Mouse (Mus musculus): ENCODE measurements around the gene Ssc4d. TPM values are rescaled to one million over a fixed set of nuclear protein-coding genes. Genes with fewer than 3 reads are reported as not detected.

Ssc4d gene
- polyA plus RNA-seq, 1 experiment from 2014 or later: 1.4 TPM

- no peaks in the 10 kb centered on the region for H3K9me3 ChIP-seq (ENCODE audit: control insufficient read depth, low read length)
- no peaks in the 10 kb centered on the region for H3K36me3 ChIP-seq (ENCODE audit: control insufficient read depth, insufficient read depth, low read length)
- H3K4me1 ChIP-seq (ENCODE audit: control insufficient read depth, insufficient read depth, low read length): no peaks in the 10 kb centered on the region
- no peak overlapping the region for H3K4me3 ChIP-seq (ENCODE audit: low read depth, low read length)
- WGBS: 54% methylated on average over 6 of the region's 6 CpGs
- no peak overlapping the region for H3K4me2 ChIP-seq (ENCODE audit: low read depth, low read length)
- no peak overlapping the region for H3K9ac ChIP-seq (replicated peaks; ENCODE audit: low read depth, low read length)
- ATAC-seq (ENCODE audit: low read depth): no peak
- no peaks in the 10 kb centered on the region for H3K27me3 ChIP-seq (ENCODE audit: control insufficient read depth, insufficient read depth, low read length)
- no peak overlapping the region for H3K27ac ChIP-seq (ENCODE audit: low read depth, low read length)
Measured at GRCm38 (mm10) chr5:135984546-135985044, 10.3 kb upstream of the Ssc4d start.

GRCm38 (mm10) chr5:135982398-135982797 is 8.1 kb upstream of the Ssc4d start:
- no peak overlapping the region for H3K9ac ChIP-seq (replicated peaks; ENCODE audit: low read depth, low read length)
- H3K27me3 ChIP-seq (ENCODE audit: control insufficient read depth, insufficient read depth, low read length): no peaks in the 10 kb centered on the region
- no peak overlapping the region for H3K27ac ChIP-seq (ENCODE audit: low read depth, low read length)
- no peaks in the 10 kb centered on the region for H3K36me3 ChIP-seq (ENCODE audit: control insufficient read depth, insufficient read depth, low read length)
- H3K4me1 ChIP-seq (ENCODE audit: control insufficient read depth, insufficient read depth, low read length): no peaks in the 10 kb centered on the region
- H3K9me3 ChIP-seq (ENCODE audit: control insufficient read depth, low read length): no peaks in the 10 kb centered on the region
- ATAC-seq (ENCODE audit: low read depth): no peak
- H3K4me3 ChIP-seq (ENCODE audit: low read depth, low read length): no peak overlapping the region
- 39% methylated on average over 6 of the region's 6 CpGs for WGBS
- H3K4me2 ChIP-seq (ENCODE audit: low read depth, low read length): no peak overlapping the region

- H3K9ac ChIP-seq (replicated peaks; ENCODE audit: low read depth, low read length): no peak within 1 kb of the TSS
- H3K4me3 ChIP-seq (ENCODE audit: low read depth, low read length): no peak within 1 kb of the TSS
- ATAC-seq (ENCODE audit: low read depth): no peak
- no peaks in the 10 kb centered on the region for H3K9me3 ChIP-seq (ENCODE audit: control insufficient read depth, low read length)
- whole genome bisulfite sequencing: 64% methylated on average over 8 of the region's 8 CpGs
- no peaks in the 10 kb centered on the region for H3K27me3 ChIP-seq (ENCODE audit: control insufficient read depth, insufficient read depth, low read length)
- no peaks in the 10 kb centered on the region for H3K4me1 ChIP-seq (ENCODE audit: control insufficient read depth, insufficient read depth, low read length)
- no peak within 1 kb of the TSS for H3K4me2 ChIP-seq (ENCODE audit: low read depth, low read length)
- no peaks in the 10 kb centered on the region for H3K36me3 ChIP-seq (ENCODE audit: control insufficient read depth, insufficient read depth, low read length)
- no peak within 1 kb of the TSS for H3K27ac ChIP-seq (ENCODE audit: low read depth, low read length)
Measured at GRCm38 (mm10) chr5:135979904-135980303, 5.6 kb upstream of the Ssc4d start, which contains the start of gene Zp3. Zp3 (plus strand) TSS chr5:135980099.

DNA sequence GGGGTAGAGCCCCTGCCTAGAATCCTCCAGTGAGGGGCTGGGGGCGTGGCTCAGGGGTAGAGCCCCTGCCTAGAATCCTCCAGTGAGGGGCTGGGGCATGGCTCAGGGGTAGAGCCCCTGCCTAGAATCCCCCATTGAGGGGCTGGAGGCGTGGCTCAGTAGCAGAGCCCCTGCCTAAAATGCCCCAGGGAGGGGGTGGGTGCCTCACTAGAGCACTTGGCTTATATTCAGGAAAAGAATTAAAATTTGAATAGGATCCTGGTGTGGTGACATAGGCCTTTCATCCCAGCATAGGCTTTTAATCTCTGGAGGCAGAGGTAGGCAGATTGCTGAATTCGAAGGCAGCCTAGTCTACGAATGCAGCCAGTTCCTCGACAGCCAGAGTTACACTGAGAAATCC is 5.0 kb upstream of the Ssc4d start:
- ATAC-seq (ENCODE audit: low read depth): no peak
- WGBS: 82% methylated on average over 5 of the region's 5 CpGs
- Histone ChIP-seq H3K4me2 (ENCODE audit: low read depth, low read length) (no peak overlapping the region), H3K9me3 (ENCODE audit: control insufficient read depth, low read length) (no peaks in the 10 kb centered on the region), H3K27ac (ENCODE audit: low read depth, low read length) (no peak overlapping the region), H3K9ac (replicated peaks; ENCODE audit: low read depth, low read length) (no peak overlapping the region), H3K36me3 (ENCODE audit: control insufficient read depth, insufficient read depth, low read length) (no peaks in the 10 kb centered on the region), H3K4me1 (ENCODE audit: control insufficient read depth, insufficient read depth, low read length) (no peaks in the 10 kb centered on the region), H3K27me3 (ENCODE audit: control insufficient read depth, insufficient read depth, low read length) (no peaks in the 10 kb centered on the region), H3K4me3 (ENCODE audit: low read depth, low read length) (no peak overlapping the region)

GRCm38 (mm10) chr5:135975893-135976668 is 1.8 kb upstream of the Ssc4d start:
- H3K36me3 ChIP-seq (ENCODE audit: control insufficient read depth, insufficient read depth, low read length): no peaks in the 10 kb centered on the region
- no peak for ATAC-seq (ENCODE audit: low read depth)
- no peak overlapping the region for H3K9ac ChIP-seq (replicated peaks; ENCODE audit: low read depth, low read length)
- H3K27ac ChIP-seq (ENCODE audit: low read depth, low read length): no peak overlapping the region
- no peaks in the 10 kb centered on the region for H3K4me1 ChIP-seq (ENCODE audit: control insufficient read depth, insufficient read depth, low read length)
- no peak overlapping the region for H3K4me3 ChIP-seq (ENCODE audit: low read depth, low read length)
- no peaks in the 10 kb centered on the region for H3K9me3 ChIP-seq (ENCODE audit: control insufficient read depth, low read length)
- H3K4me2 ChIP-seq (ENCODE audit: low read depth, low read length): no peak overlapping the region
- no peaks in the 10 kb centered on the region for H3K27me3 ChIP-seq (ENCODE audit: control insufficient read depth, insufficient read depth, low read length)
- WGBS: 96% methylated on average over 8 of the region's 8 CpGs

GRCm38 (mm10) chr5:135971876-135972275 is 2.5 kb downstream of the Ssc4d start:
- H3K4me2 ChIP-seq (ENCODE audit: low read depth, low read length): no peak overlapping the region
- 91% methylated on average over 7 of the region's 7 CpGs for WGBS
- H3K27me3 ChIP-seq (ENCODE audit: control insufficient read depth, insufficient read depth, low read length): no peaks in the 10 kb centered on the region
- no peaks in the 10 kb centered on the region for H3K36me3 ChIP-seq (ENCODE audit: control insufficient read depth, insufficient read depth, low read length)
- no peaks in the 10 kb centered on the region for H3K9me3 ChIP-seq (ENCODE audit: control insufficient read depth, low read length)
- no peak overlapping the region for H3K27ac ChIP-seq (ENCODE audit: low read depth, low read length)
- no peaks in the 10 kb centered on the region for H3K4me1 ChIP-seq (ENCODE audit: control insufficient read depth, insufficient read depth, low read length)
- no peak overlapping the region for H3K9ac ChIP-seq (replicated peaks; ENCODE audit: low read depth, low read length)
- ATAC-seq (ENCODE audit: low read depth): no peak
- no peak overlapping the region for H3K4me3 ChIP-seq (ENCODE audit: low read depth, low read length)

GRCm38 (mm10) chr5:135970247-135970646 is 4.1 kb downstream of the Ssc4d start:
- no peak overlapping the region for H3K9ac ChIP-seq (replicated peaks; ENCODE audit: low read depth, low read length)
- no peaks in the 10 kb centered on the region for H3K27me3 ChIP-seq (ENCODE audit: control insufficient read depth, insufficient read depth, low read length)
- H3K4me2 ChIP-seq (ENCODE audit: low read depth, low read length): no peak overlapping the region
- no peaks in the 10 kb centered on the region for H3K4me1 ChIP-seq (ENCODE audit: control insufficient read depth, insufficient read depth, low read length)
- WGBS: 76% methylated on average over 6 of the region's 6 CpGs
- no peak overlapping the region for H3K4me3 ChIP-seq (ENCODE audit: low read depth, low read length)
- H3K27ac ChIP-seq (ENCODE audit: low read depth, low read length): no peak overlapping the region
- ATAC-seq (ENCODE audit: low read depth): no peak
- H3K9me3 ChIP-seq (ENCODE audit: control insufficient read depth, low read length): no peaks in the 10 kb centered on the region
- H3K36me3 ChIP-seq (ENCODE audit: control insufficient read depth, insufficient read depth, low read length): no peaks in the 10 kb centered on the region

DNA sequence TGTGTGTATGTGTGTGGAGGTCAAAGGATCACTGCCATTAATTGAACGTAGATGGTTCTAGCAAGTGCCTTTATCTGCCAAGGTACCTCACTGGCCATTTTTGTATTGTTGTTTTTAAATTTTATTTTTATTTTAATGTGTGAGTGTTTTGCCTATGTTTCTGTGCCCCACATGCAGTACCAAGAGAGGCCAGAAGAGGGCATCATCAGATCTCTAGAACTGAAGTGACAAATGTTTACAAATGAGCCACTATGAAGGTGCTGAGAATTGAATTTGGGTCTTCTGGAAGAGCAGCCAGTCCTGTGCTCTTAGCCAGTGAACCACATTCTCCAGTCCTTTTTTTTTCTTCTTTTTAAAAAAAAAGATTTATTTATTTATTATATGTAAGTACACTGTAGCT is 5.5 kb downstream of the Ssc4d start:
- Histone ChIP-seq H3K4me1 (ENCODE audit: control insufficient read depth, insufficient read depth, low read length) (no peaks in the 10 kb centered on the region), H3K4me3 (ENCODE audit: low read depth, low read length) (no peak overlapping the region), H3K27ac (ENCODE audit: low read depth, low read length) (no peak overlapping the region), H3K9ac (replicated peaks; ENCODE audit: low read depth, low read length) (no peak overlapping the region), H3K4me2 (ENCODE audit: low read depth, low read length) (no peak overlapping the region), H3K36me3 (ENCODE audit: control insufficient read depth, insufficient read depth, low read length) (no peaks in the 10 kb centered on the region), H3K27me3 (ENCODE audit: control insufficient read depth, insufficient read depth, low read length) (no peaks in the 10 kb centered on the region), H3K9me3 (ENCODE audit: control insufficient read depth, low read length) (no peaks in the 10 kb centered on the region)
- ATAC-seq (ENCODE audit: low read depth): no peak
- 63% methylated on average over 1 of the region's 1 CpGs for WGBS

- H3K27ac ChIP-seq (ENCODE audit: low read depth, low read length): no peak overlapping the region
- H3K27me3 ChIP-seq (ENCODE audit: control insufficient read depth, insufficient read depth, low read length): no peaks in the 10 kb centered on the region
- no peak overlapping the region for H3K4me3 ChIP-seq (ENCODE audit: low read depth, low read length)
- WGBS: 67% methylated on average over 9 of the region's 9 CpGs
- no peaks in the 10 kb centered on the region for H3K9me3 ChIP-seq (ENCODE audit: control insufficient read depth, low read length)
- no peak for ATAC-seq (ENCODE audit: low read depth)
- H3K36me3 ChIP-seq (ENCODE audit: control insufficient read depth, insufficient read depth, low read length): no peaks in the 10 kb centered on the region
- no peak overlapping the region for H3K4me2 ChIP-seq (ENCODE audit: low read depth, low read length)
- H3K4me1 ChIP-seq (ENCODE audit: control insufficient read depth, insufficient read depth, low read length): 0 out of 2 replicates have a peak, but pooled peaks cover 4% of the 10 kb centered on the region
- no peak overlapping the region for H3K9ac ChIP-seq (replicated peaks; ENCODE audit: low read depth, low read length)
Measured at GRCm38 (mm10) chr5:135966866-135967265, 7.5 kb downstream of the Ssc4d start.
